Mouse (Mus musculus): ENCODE data around the gene Vmn1r37. TPM values are rescaled to one million over a fixed set of nuclear protein-coding genes. Genes with fewer than 3 reads are reported as not detected.
"Not testable (repeated sequence)": the region's sequence is repeated elsewhere in the genome, so short reads cannot be mapped to it uniquely, and the experiment has no call there.

The Vmn1r37 gene
- total RNA-seq (2015; ENCODE audit: low replicate concordance) (not detected in 2 replicates), total RNA-seq (2017; ENCODE audit: low replicate concordance) (not detected in 2 replicates)

GRCm38 (mm10) chr6:66729082-66729481, at the start of gene Vmn1r37:
Vmn1r37 (plus strand) TSS chr6:66729382.
- not testable (repeated sequence) for ATAC-seq (replicated peaks; ENCODE audit: low FRiP score, poor library complexity, severe bottlenecking)

GRCm38 (mm10) chr6:66685806-66686205, 43.4 kb upstream of the Vmn1r37 start, which contains the start of gene Vmn1r35:
Vmn1r35 (minus strand) TSS chr6:66685906.
- no peak for ATAC-seq (replicated peaks; ENCODE audit: low FRiP score, poor library complexity, severe bottlenecking)

- ATAC-seq (replicated peaks; ENCODE audit: low FRiP score, poor library complexity, severe bottlenecking): no peak
Observed at GRCm38 (mm10) chr6:66708901-66709300, 20.3 kb upstream of the Vmn1r37 start.

- no peak for ATAC-seq (replicated peaks; ENCODE audit: low FRiP score, poor library complexity, severe bottlenecking)
Observed at GRCm38 (mm10) chr6:66713854-66714253, 15.3 kb upstream of the Vmn1r37 start.

- not testable (repeated sequence) for ATAC-seq (replicated peaks; ENCODE audit: low FRiP score, poor library complexity, severe bottlenecking)
Observed at GRCm38 (mm10) chr6:66719068-66719467, 10.1 kb upstream of the Vmn1r37 start, which contains the start of gene Vmn1r36. Vmn1r36 (minus strand) TSS chr6:66719168.

GRCm38 (mm10) chr6:66782527-66782926, 53.3 kb downstream of the Vmn1r37 start, which contains the start of gene Vmn1r38:
Vmn1r38 (minus strand) TSS chr6:66782627.
- ATAC-seq (replicated peaks; ENCODE audit: low FRiP score, poor library complexity, severe bottlenecking): not testable (repeated sequence)

Other genes starting within 250 kb of the Vmn1r37 start
- gene Mad2l1, start 194.0 kb upstream of the Vmn1r37 start, total RNA-seq (2015; ENCODE audit: low replicate concordance): 194 and 200 TPM in 2 replicates
- 104 and 148 TPM in 2 replicates for gene Mad2l1, start 194.0 kb upstream of the Vmn1r37 start, total RNA-seq (2017; ENCODE audit: low replicate concordance)
- not detected in 2 replicates for gene Vmn1r32, start 169.3 kb upstream of the Vmn1r37 start, total RNA-seq (2015; ENCODE audit: low replicate concordance)
- gene Vmn1r32, start 169.3 kb upstream of the Vmn1r37 start, total RNA-seq (2017; ENCODE audit: low replicate concordance): not detected in 2 replicates
- gene Vmn1r33, start 111.1 kb upstream of the Vmn1r37 start, total RNA-seq (2015; ENCODE audit: low replicate concordance): not detected in 2 replicates
- gene Vmn1r33, start 111.1 kb upstream of the Vmn1r37 start, total RNA-seq (2017; ENCODE audit: low replicate concordance): not detected in 2 replicates
- gene Vmn1r34, start 85.5 kb upstream of the Vmn1r37 start, total RNA-seq (2015; ENCODE audit: low replicate concordance): not detected in 2 replicates
- gene Vmn1r34, start 85.5 kb upstream of the Vmn1r37 start, total RNA-seq (2017; ENCODE audit: low replicate concordance): not detected in 2 replicates
- not detected in 2 replicates for gene Vmn1r35, start 43.5 kb upstream of the Vmn1r37 start, total RNA-seq (2015; ENCODE audit: low replicate concordance)
- not detected in 2 replicates for gene Vmn1r35, start 43.5 kb upstream of the Vmn1r37 start, total RNA-seq (2017; ENCODE audit: low replicate concordance)
- not detected in 2 replicates for gene Vmn1r36, start 10.2 kb upstream of the Vmn1r37 start, total RNA-seq (2015; ENCODE audit: low replicate concordance)
- gene Vmn1r36, start 10.2 kb upstream of the Vmn1r37 start, total RNA-seq (2017; ENCODE audit: low replicate concordance): not detected in 2 replicates
- not detected in 2 replicates for gene Vmn1r38, start 53.2 kb downstream of the Vmn1r37 start, total RNA-seq (2015; ENCODE audit: low replicate concordance)
- gene Vmn1r38, start 53.2 kb downstream of the Vmn1r37 start, total RNA-seq (2017; ENCODE audit: low replicate concordance): not detected in 2 replicates
- not detected in 2 replicates for gene Vmn1r39, start 81.2 kb downstream of the Vmn1r37 start, total RNA-seq (2015; ENCODE audit: low replicate concordance)
- gene Vmn1r39, start 81.2 kb downstream of the Vmn1r37 start, total RNA-seq (2017; ENCODE audit: low replicate concordance): not detected in 2 replicates
- gene Gng12, start 167.0 kb downstream of the Vmn1r37 start, total RNA-seq (2015; ENCODE audit: low replicate concordance): 12.3 and 30.2 TPM in 2 replicates
- gene Gng12, start 167.0 kb downstream of the Vmn1r37 start, total RNA-seq (2017; ENCODE audit: low replicate concordance): 4.9 and 8.2 TPM in 2 replicates

Data from erythroid progenitor cell, adult 5-6 weeks (primary cell).